Mouse (Mus musculus): ENCODE measurements around the gene Iscu. TPM values are rescaled to one million over a fixed set of nuclear protein-coding genes. Genes with fewer than 3 reads are reported as not detected.

Gene Iscu
- polyA plus RNA-seq (2015; fragmentation: Nextera tagmentation; extraction: Ambion mirVana) = 77.8 and 84.5 TPM in 2 replicates

DNA sequence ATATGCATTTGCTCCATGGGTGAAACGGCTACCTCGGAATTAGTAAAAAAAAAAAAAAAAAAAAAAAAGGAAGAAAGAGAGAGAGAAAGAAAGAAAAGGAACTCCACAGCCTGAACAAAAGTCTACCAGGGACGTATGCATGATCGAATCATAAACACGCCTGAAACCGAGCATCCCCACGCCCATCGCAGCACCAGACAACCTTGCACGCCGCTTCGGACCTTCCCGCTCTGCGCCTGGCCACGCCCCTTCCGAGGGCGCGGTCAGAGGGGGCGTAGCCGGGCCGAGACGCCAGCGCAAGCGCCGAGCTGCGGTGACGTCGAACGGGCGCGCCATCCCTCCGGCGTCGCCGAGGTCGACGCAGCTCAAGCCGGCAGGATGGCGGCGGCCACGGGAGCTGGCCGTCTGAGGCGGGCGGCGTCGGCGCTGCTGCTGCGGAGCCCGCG lies at the start of gene Iscu, which contains the start of gene Sart3:
Gene Iscu, plus strand, starts transcription at position 299 of the 446 bp plus-strand sequence.
Gene Sart3, minus strand, starts transcription at position 61 of the 446 bp plus-strand sequence.
- WGBS = under 1% methylated on average over 49 of the region's 49 CpGs
- H3K4me1 ChIP-seq (ENCODE audit: control insufficient read depth, insufficient read depth, low read length) = peaks cover 23% of the 10 kb centered on the region
- peak within 1 kb of the TSS; percentile 99 for H3K4me3 ChIP-seq (ENCODE audit: low read depth, low read length)
- H3K27me3 ChIP-seq (ENCODE audit: control insufficient read depth, insufficient read depth, low read depth, low read length) = no peaks in the 10 kb centered on the region
- peak within 1 kb of the TSS; percentile 95 for H3K9ac ChIP-seq (ENCODE audit: low read depth, low read length)
- H3K9me3 ChIP-seq (replicated peaks; ENCODE audit: control insufficient read depth, low read length, poor library complexity, severe bottlenecking) = no peaks in the 10 kb centered on the region
- H3K27ac ChIP-seq (ENCODE audit: low read length) = peak within 1 kb of the TSS; percentile 98
- peak within 1 kb of the TSS; percentile 68 for H3K4me2 ChIP-seq (ENCODE audit: low read length)
- H3K36me3 ChIP-seq (ENCODE audit: control insufficient read depth, insufficient read depth, low read length) = peaks cover 19% of the 10 kb centered on the region
- ATAC-seq = peak; percentile 80

DNA sequence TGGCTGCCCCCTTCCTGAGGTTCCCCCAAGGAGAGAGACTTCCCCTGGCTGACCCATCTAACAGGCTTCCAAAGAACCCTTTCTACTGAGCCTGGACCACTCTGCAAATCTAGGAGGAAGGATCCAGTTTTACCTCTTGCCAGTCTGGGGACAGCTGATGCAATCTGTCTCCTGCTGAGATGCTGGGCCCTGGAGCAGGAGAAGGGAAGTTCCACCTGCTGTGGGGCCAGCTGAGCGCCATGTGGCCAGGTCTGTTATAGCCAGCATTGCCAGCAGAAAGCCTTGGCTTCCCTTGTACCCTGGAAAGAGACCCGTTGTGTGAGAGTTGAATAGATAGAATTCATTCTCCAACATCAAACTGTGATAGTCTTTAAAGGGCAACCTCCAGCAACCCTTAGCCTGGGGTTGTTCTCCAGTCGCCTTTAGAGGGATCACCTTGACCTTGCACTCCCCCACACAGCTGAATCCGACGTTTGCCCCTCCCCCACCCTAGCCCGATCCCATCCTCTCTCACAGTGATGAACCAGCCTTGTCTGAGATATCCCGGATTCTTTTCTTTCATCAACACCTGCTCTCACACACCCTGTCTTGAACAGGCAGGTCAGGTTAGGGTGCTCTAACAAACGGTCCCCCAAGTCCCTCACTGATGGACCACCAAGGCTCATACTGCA lies 48.8 kb upstream of the Iscu start:
- no peak overlapping the region for H3K4me3 ChIP-seq (ENCODE audit: low read depth, low read length)
- no peak overlapping the region for H3K4me2 ChIP-seq (ENCODE audit: low read length)
- H3K9ac ChIP-seq (ENCODE audit: low read depth, low read length) = no peak overlapping the region
- no peak overlapping the region for H3K27ac ChIP-seq (ENCODE audit: low read length)
- H3K27me3 ChIP-seq (ENCODE audit: control insufficient read depth, insufficient read depth, low read depth, low read length) = no peaks in the 10 kb centered on the region
- peaks cover 8% of the 10 kb centered on the region for H3K4me1 ChIP-seq (ENCODE audit: control insufficient read depth, insufficient read depth, low read length)
- no peaks in the 10 kb centered on the region for H3K36me3 ChIP-seq (ENCODE audit: control insufficient read depth, insufficient read depth, low read length)
- WGBS = 31% methylated on average over 8 of the region's 8 CpGs
- ATAC-seq = 0 out of 2 replicates have a peak, but pooled peaks have one; percentile 22
- no peaks in the 10 kb centered on the region for H3K9me3 ChIP-seq (replicated peaks; ENCODE audit: control insufficient read depth, low read length, poor library complexity, severe bottlenecking)

- no peaks in the 10 kb centered on the region for H3K9me3 ChIP-seq (replicated peaks; ENCODE audit: control insufficient read depth, low read length, poor library complexity, severe bottlenecking)
- ATAC-seq = peak; percentile 82
- H3K36me3 ChIP-seq (ENCODE audit: control insufficient read depth, insufficient read depth, low read length) = no peaks in the 10 kb centered on the region
- no peak within 1 kb of the TSS for H3K4me2 ChIP-seq (ENCODE audit: low read length)
- WGBS = 4% methylated on average over 15 of the region's 15 CpGs
- H3K4me1 ChIP-seq (ENCODE audit: control insufficient read depth, insufficient read depth, low read length) = peaks cover 4% of the 10 kb centered on the region
- no peak within 1 kb of the TSS for H3K9ac ChIP-seq (ENCODE audit: low read depth, low read length)
- H3K27ac ChIP-seq (ENCODE audit: low read length) = no peak within 1 kb of the TSS
- no peaks in the 10 kb centered on the region for H3K27me3 ChIP-seq (ENCODE audit: control insufficient read depth, insufficient read depth, low read depth, low read length)
- H3K4me3 ChIP-seq (ENCODE audit: low read depth, low read length) = no peak within 1 kb of the TSS
These were observed 48.1 kb upstream of the Iscu start, which contains the start of gene 1700069L16Rik for GRCm38 (mm10) chr5:113724446-113724845. Gene 1700069L16Rik (minus strand): TSS chr5:113724772.

DNA sequence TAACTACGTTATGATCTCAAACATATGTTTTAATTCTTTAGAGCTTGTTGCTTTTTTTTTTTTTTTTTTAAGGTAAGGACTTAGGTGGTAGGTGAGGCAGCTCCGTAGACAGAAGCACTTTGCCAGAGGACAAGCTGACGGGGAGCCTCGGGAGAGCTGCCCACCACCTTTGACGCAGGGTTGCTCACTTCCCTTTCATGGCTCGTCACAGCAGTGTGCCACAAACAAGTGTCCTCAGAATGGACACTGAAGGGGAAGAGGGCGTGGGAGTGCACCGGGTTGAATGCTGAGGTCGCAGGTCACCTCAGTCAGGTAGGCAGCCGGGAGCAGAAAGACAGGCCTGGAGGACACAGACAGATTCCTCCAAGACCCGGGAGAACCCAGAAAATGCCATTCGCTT lies 47.1 kb upstream of the Iscu start:
- no peak for ATAC-seq
- H3K9me3 ChIP-seq (replicated peaks; ENCODE audit: control insufficient read depth, low read length, poor library complexity, severe bottlenecking) = no peaks in the 10 kb centered on the region
- no peaks in the 10 kb centered on the region for H3K27me3 ChIP-seq (ENCODE audit: control insufficient read depth, insufficient read depth, low read depth, low read length)
- no peak overlapping the region for H3K4me3 ChIP-seq (ENCODE audit: low read depth, low read length)
- H3K9ac ChIP-seq (ENCODE audit: low read depth, low read length) = no peak overlapping the region
- 66% methylated on average over 12 of the region's 12 CpGs for WGBS
- no peaks in the 10 kb centered on the region for H3K36me3 ChIP-seq (ENCODE audit: control insufficient read depth, insufficient read depth, low read length)
- no peak overlapping the region for H3K4me2 ChIP-seq (ENCODE audit: low read length)
- H3K4me1 ChIP-seq (ENCODE audit: control insufficient read depth, insufficient read depth, low read length) = peaks cover 7% of the 10 kb centered on the region
- no peak overlapping the region for H3K27ac ChIP-seq (ENCODE audit: low read length)

DNA sequence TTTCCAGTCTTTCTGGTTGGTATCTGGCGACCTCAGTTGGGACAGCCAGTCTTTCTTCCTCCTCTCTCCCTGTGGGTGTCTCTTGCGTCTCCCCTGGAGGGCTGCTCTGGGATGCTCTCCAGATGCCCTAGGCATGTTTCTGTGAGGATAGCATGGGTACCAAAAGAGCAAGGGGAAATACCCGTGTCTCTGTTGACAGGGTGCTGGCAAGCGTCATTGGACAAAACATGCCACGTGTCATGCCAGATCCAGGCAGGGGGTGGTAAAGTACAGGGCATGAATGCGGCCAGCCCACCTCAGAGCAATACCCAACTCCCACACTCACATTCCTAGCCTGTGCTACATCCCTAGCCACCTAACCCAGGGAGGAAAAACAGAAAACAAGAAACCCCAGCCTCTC lies 45.9 kb upstream of the Iscu start:
- no peaks in the 10 kb centered on the region for H3K9me3 ChIP-seq (replicated peaks; ENCODE audit: control insufficient read depth, low read length, poor library complexity, severe bottlenecking)
- no peak overlapping the region for H3K27ac ChIP-seq (ENCODE audit: low read length)
- H3K4me2 ChIP-seq (ENCODE audit: low read length) = no peak overlapping the region
- H3K36me3 ChIP-seq (ENCODE audit: control insufficient read depth, insufficient read depth, low read length) = no peaks in the 10 kb centered on the region
- peaks cover 16% of the 10 kb centered on the region for H3K4me1 ChIP-seq (ENCODE audit: control insufficient read depth, insufficient read depth, low read length)
- H3K4me3 ChIP-seq (ENCODE audit: low read depth, low read length) = no peak overlapping the region
- no peak for ATAC-seq
- 78% methylated on average over 6 of the region's 6 CpGs for WGBS
- no peaks in the 10 kb centered on the region for H3K27me3 ChIP-seq (ENCODE audit: control insufficient read depth, insufficient read depth, low read depth, low read length)
- no peak overlapping the region for H3K9ac ChIP-seq (ENCODE audit: low read depth, low read length)

GRCm38 (mm10) chr5:113727238-113727637 lies 45.3 kb upstream of the Iscu start:
- H3K4me3 ChIP-seq (ENCODE audit: low read depth, low read length) = no peak overlapping the region
- no peaks in the 10 kb centered on the region for H3K36me3 ChIP-seq (ENCODE audit: control insufficient read depth, insufficient read depth, low read length)
- no peak overlapping the region for H3K27ac ChIP-seq (ENCODE audit: low read length)
- peaks cover 16% of the 10 kb centered on the region for H3K4me1 ChIP-seq (ENCODE audit: control insufficient read depth, insufficient read depth, low read length)
- WGBS = 69% methylated on average over 12 of the region's 12 CpGs
- H3K9ac ChIP-seq (ENCODE audit: low read depth, low read length) = no peak overlapping the region
- H3K4me2 ChIP-seq (ENCODE audit: low read length) = no peak overlapping the region
- ATAC-seq = no peak
- H3K9me3 ChIP-seq (replicated peaks; ENCODE audit: control insufficient read depth, low read length, poor library complexity, severe bottlenecking) = no peaks in the 10 kb centered on the region
- no peaks in the 10 kb centered on the region for H3K27me3 ChIP-seq (ENCODE audit: control insufficient read depth, insufficient read depth, low read depth, low read length)

DNA sequence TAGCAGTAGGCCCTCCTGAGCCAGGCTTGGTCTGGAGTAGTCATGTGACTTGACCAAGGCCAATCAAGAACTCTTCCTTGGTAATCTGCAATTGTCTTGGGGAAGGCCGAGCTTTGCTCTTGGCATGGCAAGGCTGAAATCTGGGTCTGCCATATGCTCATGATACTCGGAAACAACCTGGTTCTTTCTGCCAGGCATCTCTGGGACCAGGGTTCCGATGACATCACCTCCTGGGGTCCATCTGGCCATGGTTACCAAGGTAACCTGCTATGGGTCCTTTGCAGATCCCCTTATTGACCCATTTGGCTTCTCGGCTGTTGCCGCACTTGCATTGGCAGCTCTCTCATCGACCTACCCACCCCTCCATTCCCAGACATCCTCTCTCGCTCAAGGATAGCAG lies 44.5 kb upstream of the Iscu start:
- no peaks in the 10 kb centered on the region for H3K27me3 ChIP-seq (ENCODE audit: control insufficient read depth, insufficient read depth, low read depth, low read length)
- no peaks in the 10 kb centered on the region for H3K9me3 ChIP-seq (replicated peaks; ENCODE audit: control insufficient read depth, low read length, poor library complexity, severe bottlenecking)
- 82% methylated on average over 7 of the region's 7 CpGs for WGBS
- no peak overlapping the region for H3K27ac ChIP-seq (ENCODE audit: low read length)
- ATAC-seq = no peak
- no peak overlapping the region for H3K4me2 ChIP-seq (ENCODE audit: low read length)
- no peaks in the 10 kb centered on the region for H3K36me3 ChIP-seq (ENCODE audit: control insufficient read depth, insufficient read depth, low read length)
- H3K4me1 ChIP-seq (ENCODE audit: control insufficient read depth, insufficient read depth, low read length) = peaks cover 16% of the 10 kb centered on the region
- no peak overlapping the region for H3K4me3 ChIP-seq (ENCODE audit: low read depth, low read length)
- no peak overlapping the region for H3K9ac ChIP-seq (ENCODE audit: low read depth, low read length)

- 89% methylated on average over 7 of the region's 7 CpGs for WGBS
- Histone ChIP-seq H3K27ac (ENCODE audit: low read length) (no peak overlapping the region), H3K4me2 (ENCODE audit: low read length) (no peak overlapping the region), H3K9me3 (replicated peaks; ENCODE audit: control insufficient read depth, low read length, poor library complexity, severe bottlenecking) (no peaks in the 10 kb centered on the region), H3K27me3 (ENCODE audit: control insufficient read depth, insufficient read depth, low read depth, low read length) (no peaks in the 10 kb centered on the region), H3K36me3 (ENCODE audit: control insufficient read depth, insufficient read depth, low read length) (no peaks in the 10 kb centered on the region), H3K9ac (ENCODE audit: low read depth, low read length) (no peak overlapping the region), H3K4me1 (ENCODE audit: control insufficient read depth, insufficient read depth, low read length) (peaks cover 16% of the 10 kb centered on the region), H3K4me3 (ENCODE audit: low read depth, low read length) (no peak overlapping the region)
- no peak for ATAC-seq
These were observed 43.9 kb upstream of the Iscu start for GRCm38 (mm10) chr5:113728691-113729090.

DNA sequence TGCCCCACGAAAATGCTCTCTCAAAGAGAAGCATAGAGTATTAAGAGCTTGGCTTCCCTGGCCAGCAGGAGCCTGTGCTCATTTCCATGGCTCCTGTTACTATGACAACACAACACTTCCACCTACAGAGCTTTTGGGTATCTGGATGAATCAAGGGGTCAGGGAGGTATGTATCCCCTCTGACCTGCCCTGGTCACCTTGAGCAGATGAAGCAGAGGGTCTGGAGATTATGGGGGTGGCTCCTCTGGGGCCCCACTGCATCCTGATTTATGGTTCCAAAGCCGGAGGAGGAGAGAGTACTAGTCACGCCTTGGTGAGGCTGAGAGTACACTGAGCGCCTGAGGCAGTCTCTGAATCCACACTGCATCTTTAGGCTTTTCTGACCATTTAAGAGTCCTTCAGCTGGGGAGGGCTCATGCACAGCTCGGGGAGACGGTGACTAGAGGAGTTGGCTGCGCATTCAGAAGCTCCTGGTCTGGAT lies 41.9 kb upstream of the Iscu start:
- H3K9ac ChIP-seq (ENCODE audit: low read depth, low read length) = no peak overlapping the region
- no peaks in the 10 kb centered on the region for H3K27me3 ChIP-seq (ENCODE audit: control insufficient read depth, insufficient read depth, low read depth, low read length)
- H3K4me1 ChIP-seq (ENCODE audit: control insufficient read depth, insufficient read depth, low read length) = peaks cover 17% of the 10 kb centered on the region
- no peak overlapping the region for H3K4me3 ChIP-seq (ENCODE audit: low read depth, low read length)
- ATAC-seq = peak; percentile 36; the same call in 1 of the 2 replicates
- no peaks in the 10 kb centered on the region for H3K9me3 ChIP-seq (replicated peaks; ENCODE audit: control insufficient read depth, low read length, poor library complexity, severe bottlenecking)
- no peak overlapping the region for H3K4me2 ChIP-seq (ENCODE audit: low read length)
- WGBS = 50% methylated on average over 7 of the region's 7 CpGs
- peak overlapping the region; percentile 43 for H3K27ac ChIP-seq (ENCODE audit: low read length)
- no peaks in the 10 kb centered on the region for H3K36me3 ChIP-seq (ENCODE audit: control insufficient read depth, insufficient read depth, low read length)
